In genomic region chr17:29430806-29431205, GRCm38 (mm10) we compare ENCODE assay signal across 26 mouse cellular contexts. TPM values are rescaled to one million over a fixed set of nuclear protein-coding genes. Genes with fewer than 3 reads are reported as not detected.
DNase-seq lines count a peak whose midpoint lies in the region; ATAC-seq and TF ChIP-seq lines count a peak whose summit lies in the region.
"Had no signal": no experiment of that assay in that cellular context is flagged by ENCODE, and none has a peak within 500 bp of the region (broad histone marks: within the 10 kb centered on the region; RNA-seq: fewer than 3 reads in every experiment).

No protein-coding gene starts in this region.

- no peaks in the 10 kb centered on the region for H3K27me3 ChIP-seq in intestine, postnatal 0 days (replicated peaks; ENCODE audit: control insufficient read depth, insufficient read depth, low read length)
- no peaks in the 10 kb centered on the region for H3K27me3 ChIP-seq in intestine, embryonic 16.5 days (replicated peaks; ENCODE audit: control insufficient read depth, insufficient read depth, low read length)
- H3K27me3 ChIP-seq in midbrain, embryonic 10.5 days (ENCODE audit: low read depth, poor library complexity, severe bottlenecking): no peaks in the 10 kb centered on the region
- H3K27me3 ChIP-seq in midbrain, embryonic 15.5 days (replicated peaks): no peaks in the 10 kb centered on the region
- peaks cover 2% of the 10 kb centered on the region; the same call in 1 of the 2 replicates for H3K27me3 ChIP-seq in E14TG2a.4 (ENCODE audit: insufficient read depth, low read length)
- no peaks in the 10 kb centered on the region for H3K27me3 ChIP-seq in hindbrain, embryonic 12.5 days
- H3K27me3 ChIP-seq: heart, embryonic 12.5 days; hindbrain, embryonic 13.5 days; limb, embryonic 12.5 days; neural tube, embryonic 15.5 days had no signal

- ATAC-seq in intestine, postnatal 0 days: no peak
- no peak for ATAC-seq in intestine, embryonic 16.5 days
- ATAC-seq in midbrain, embryonic 15.5 days (replicated peaks): no peak
- ATAC-seq in hindbrain, embryonic 12.5 days (ENCODE audit: low FRiP score): no peak
- ATAC-seq: forebrain, embryonic 16.5 days; midbrain, embryonic 13.5 days had no signal

- WGBS in intestine, postnatal 0 days: 96% methylated on average over 6 of the region's 6 CpGs
- WGBS in intestine, embryonic 16.5 days: 94% methylated on average over 6 of the region's 6 CpGs
- WGBS in midbrain, embryonic 10.5 days: 95% methylated on average over 6 of the region's 6 CpGs
- 94% methylated on average over 6 of the region's 6 CpGs for WGBS in midbrain, embryonic 15.5 days
- WGBS in hindbrain, embryonic 12.5 days: 97% methylated on average over 6 of the region's 6 CpGs

- no peaks in the 10 kb centered on the region for H3K4me1 ChIP-seq in intestine, postnatal 0 days (replicated peaks; ENCODE audit: control insufficient read depth, insufficient read depth, low read length)
- peaks cover 8% of the 10 kb centered on the region for H3K4me1 ChIP-seq in intestine, embryonic 16.5 days (ENCODE audit: control insufficient read depth, insufficient read depth, low read length)
- H3K4me1 ChIP-seq in midbrain, embryonic 10.5 days: peaks cover 44% of the 10 kb centered on the region
- no peaks in the 10 kb centered on the region for H3K4me1 ChIP-seq in midbrain, embryonic 15.5 days
- H3K4me1 ChIP-seq in E14TG2a.4 (replicated peaks; ENCODE audit: low read depth, low read length): peaks cover 62% of the 10 kb centered on the region
- H3K4me1 ChIP-seq in hindbrain, embryonic 12.5 days: peaks cover 19% of the 10 kb centered on the region
- H3K4me1 ChIP-seq: neural tube, embryonic 15.5 days had no signal

- H3K4me2 ChIP-seq in intestine, postnatal 0 days (replicated peaks; ENCODE audit: low read depth): no peak overlapping the region
- H3K4me2 ChIP-seq in intestine, embryonic 16.5 days (ENCODE audit: low read depth, low read length): no peak overlapping the region
- H3K4me2 ChIP-seq in midbrain, embryonic 15.5 days: no peak overlapping the region
- no peak overlapping the region for H3K4me2 ChIP-seq in hindbrain, embryonic 12.5 days (replicated peaks)
- H3K4me2 ChIP-seq: heart, embryonic 12.5 days; hindbrain, embryonic 13.5 days; limb, embryonic 12.5 days; liver, embryonic 15.5 days; midbrain, embryonic 13.5 days; neural tube, embryonic 15.5 days had no signal

- H3K36me3 ChIP-seq in intestine, postnatal 0 days (ENCODE audit: control insufficient read depth, insufficient read depth): no peaks in the 10 kb centered on the region
- H3K36me3 ChIP-seq in intestine, embryonic 16.5 days (ENCODE audit: control insufficient read depth, insufficient read depth, low read length): no peaks in the 10 kb centered on the region
- no peaks in the 10 kb centered on the region for H3K36me3 ChIP-seq in midbrain, embryonic 10.5 days
- no peaks in the 10 kb centered on the region for H3K36me3 ChIP-seq in midbrain, embryonic 15.5 days (replicated peaks)
- H3K36me3 ChIP-seq in E14TG2a.4 (ENCODE audit: insufficient read depth, low read length): no peaks in the 10 kb centered on the region
- H3K36me3 ChIP-seq in hindbrain, embryonic 12.5 days: no peaks in the 10 kb centered on the region
- H3K36me3 ChIP-seq: forebrain, embryonic 10.5 days; heart, embryonic 12.5 days; hindbrain, embryonic 13.5 days; limb, embryonic 12.5 days; liver, embryonic 15.5 days; midbrain, embryonic 13.5 days; neural tube, embryonic 15.5 days had no signal

- peak; percentile 36 for TF ChIP-seq CTCF in intestine, postnatal 0 days (IDR thresholded peaks at IDR 0.05; ENCODE audit: low read depth)
- peak; percentile 43 for TF ChIP-seq CTCF in E14TG2a.4 (conservative IDR thresholded peaks at IDR 0.05; ENCODE audit: low read length)

- H3K9ac ChIP-seq in intestine, postnatal 0 days (ENCODE audit: low read depth, low read length): no peak overlapping the region
- H3K9ac ChIP-seq in intestine, embryonic 16.5 days (ENCODE audit: low read depth, low read length): no peak overlapping the region
- no peak overlapping the region for H3K9ac ChIP-seq in midbrain, embryonic 15.5 days
- H3K9ac ChIP-seq in hindbrain, embryonic 12.5 days: no peak overlapping the region
- H3K9ac ChIP-seq: heart, embryonic 12.5 days; hindbrain, embryonic 13.5 days; limb, embryonic 12.5 days; liver, embryonic 15.5 days; midbrain, embryonic 13.5 days; neural tube, embryonic 15.5 days had no signal

- H3K27ac ChIP-seq in intestine, postnatal 0 days (ENCODE audit: low read depth, low read length): no peak overlapping the region
- no peak overlapping the region for H3K27ac ChIP-seq in intestine, embryonic 16.5 days (ENCODE audit: low read length)
- H3K27ac ChIP-seq in midbrain, embryonic 10.5 days (replicated peaks): peak overlapping the region; percentile 38; the same call in 1 of the 2 replicates
- no peak overlapping the region for H3K27ac ChIP-seq in midbrain, embryonic 15.5 days
- no peak overlapping the region for H3K27ac ChIP-seq in hindbrain, embryonic 12.5 days
- H3K27ac ChIP-seq: hindbrain, embryonic 13.5 days; limb, embryonic 12.5 days; midbrain, embryonic 13.5 days; neural tube, embryonic 15.5 days had no signal

- H3K9me3 ChIP-seq in intestine, postnatal 0 days (ENCODE audit: control insufficient read depth): no peaks in the 10 kb centered on the region
- no peaks in the 10 kb centered on the region for H3K9me3 ChIP-seq in intestine, embryonic 16.5 days (ENCODE audit: control insufficient read depth, low read length)
- no peaks in the 10 kb centered on the region for H3K9me3 ChIP-seq in midbrain, embryonic 10.5 days (replicated peaks)
- H3K9me3 ChIP-seq in midbrain, embryonic 15.5 days: no peaks in the 10 kb centered on the region
- H3K9me3 ChIP-seq in E14TG2a.4 (ENCODE audit: low read length): peaks cover 10% of the 10 kb centered on the region; the same call in 1 of the 2 replicates
- no peaks in the 10 kb centered on the region for H3K9me3 ChIP-seq in hindbrain, embryonic 12.5 days (replicated peaks)
- H3K9me3 ChIP-seq: forebrain, embryonic 10.5 days; heart, embryonic 12.5 days; hindbrain, embryonic 13.5 days; limb, embryonic 12.5 days; liver, embryonic 15.5 days; midbrain, embryonic 13.5 days; neural tube, embryonic 15.5 days had no signal

- H3K4me3 ChIP-seq in intestine, postnatal 0 days (ENCODE audit: low read depth, low read length): no peak overlapping the region
- H3K4me3 ChIP-seq in intestine, embryonic 16.5 days (ENCODE audit: low read length): no peak overlapping the region
- no peak overlapping the region for H3K4me3 ChIP-seq in midbrain, embryonic 10.5 days
- no peak overlapping the region for H3K4me3 ChIP-seq in midbrain, embryonic 15.5 days
- H3K4me3 ChIP-seq in E14TG2a.4 (replicated peaks; ENCODE audit: low read length): no peak overlapping the region
- no peak overlapping the region for H3K4me3 ChIP-seq in hindbrain, embryonic 12.5 days
- H3K4me3 ChIP-seq: forebrain, embryonic 10.5 days; heart, embryonic 12.5 days; hindbrain, embryonic 13.5 days; limb, embryonic 12.5 days; liver, embryonic 15.5 days; midbrain, embryonic 13.5 days; myocyte; neural tube, embryonic 15.5 days had no signal

- DNase-seq in midbrain, embryonic 10.5 days (ENCODE audit: low spot score): no peak
- peak; percentile 55 for DNase-seq in naive thymus-derived CD4-positive, alpha-beta T cell, adult 2 months (ENCODE audit: low read depth)
- DNase-seq: adrenal gland, adult 2 months; cerebellum, adult 11-12 months; cerebellum, postnatal 10 days; gastrocnemius, postnatal 10 days; heart, postnatal 10 days; kidney, adult 2 months; kidney, postnatal 14 days; right cerebral cortex, adult 18-20 months; right cerebral cortex, postnatal 4 days; thymus, adult 2 months had no signal

RNA-seq across cellular contexts. Expression of gene Pim1, which starts 59.7 kb away (rescaled TPM):
- 16.8 and 18.9 TPM in 2 replicates for polyA plus RNA-seq in intestine, postnatal 0 days (2015; fragmentation: Nextera tagmentation; extraction: Ambion mirVana)
- 11.8 and 12.8 TPM in 2 replicates for polyA plus RNA-seq in intestine, embryonic 16.5 days (2015; fragmentation: Nextera tagmentation; extraction: Ambion mirVana)
- 27.2 and 33.8 TPM in 2 replicates for polyA plus RNA-seq in midbrain, embryonic 10.5 days (2016; fragmentation: Nextera tagmentation; extraction: Ambion mirVana)
- 10.3 and 10.9 TPM in 2 replicates for polyA plus RNA-seq in midbrain, embryonic 15.5 days (2015; fragmentation: Nextera tagmentation; extraction: Ambion mirVana)
- polyA plus RNA-seq in hindbrain, embryonic 12.5 days (2016; fragmentation: Nextera tagmentation; extraction: Ambion mirVana): 17.8 and 19.2 TPM in 2 replicates
